Mouse (Mus musculus): ENCODE results near the gene Olfr1369-ps1. TPM values are rescaled to one million over a fixed set of nuclear protein-coding genes. Genes with fewer than 3 reads are reported as not detected.
"Not testable (repeated sequence)": the region's sequence is repeated elsewhere in the genome, so short reads cannot be mapped to it uniquely, and the experiment has no call there.

Gene Olfr1369-ps1
- total RNA-seq, 1 experiment: 0.22 TPM

DNA sequence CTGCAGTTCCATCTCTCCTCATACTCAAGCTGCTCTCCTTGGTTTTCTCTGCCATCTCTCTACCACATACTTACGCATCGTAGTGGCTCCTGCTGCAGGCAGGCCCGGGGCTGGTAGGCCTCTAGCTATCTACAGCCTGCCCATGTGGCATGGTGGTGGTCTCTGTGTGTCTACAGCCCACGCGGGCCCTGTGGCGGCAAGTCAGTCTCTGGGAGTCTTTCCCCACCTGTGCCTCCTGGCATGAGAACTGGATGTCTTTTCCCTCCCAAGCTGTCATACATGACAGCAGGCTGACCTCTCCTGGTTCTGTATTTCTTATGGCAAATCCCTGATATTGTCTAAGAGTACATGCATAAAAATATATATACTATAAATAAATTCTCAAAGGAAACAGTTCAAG lies 842 bp upstream of the Olfr1369-ps1 start:
- Histone ChIP-seq H3K27ac (ENCODE audit: insufficient read depth, low read depth, low read length, poor library complexity, severe bottlenecking) (no peak overlapping the region), H3K9me3 (ENCODE audit: control insufficient read depth, insufficient read depth, low read depth, low read length) (no peaks in the 10 kb centered on the region), H3K4me1 (ENCODE audit: control insufficient read depth in 2 of 2, insufficient read depth in 2 of 2, low read length in 2 of 2, poor library complexity in 1 of 2) (no peaks in the 10 kb centered on the region), H3K36me3 (ENCODE audit: control insufficient read depth, insufficient read depth, low read length, poor library complexity, severe bottlenecking) (no peaks in the 10 kb centered on the region), H3K4me3 (ENCODE audit: insufficient read depth in 1 of 2, low read depth in 1 of 2, low read length in 2 of 2, poor library complexity in 1 of 2, severe bottlenecking in 1 of 2) (no peak overlapping the region), H3K9ac (ENCODE audit: insufficient read depth, low read depth, low read length, poor library complexity, severe bottlenecking) (no peak overlapping the region)
- DNase-seq (ENCODE audit: low read depth, low spot score): no peak
- TF ChIP-seq MAFK (IDR thresholded peaks at IDR 0.05; ENCODE audit: insufficient read depth, low read depth, low read length): no peak
- no peak for TF ChIP-seq ZNF384 (IDR thresholded peaks at IDR 0.05; ENCODE audit: low read depth, low read length)
- TF ChIP-seq ZC3H11A (IDR thresholded peaks at IDR 0.05; ENCODE audit: borderline replicate concordance, low read depth, low read length): no peak
- no peak for TF ChIP-seq HCFC1 (IDR thresholded peaks at IDR 0.05; ENCODE audit: borderline replicate concordance, insufficient read depth, low read length)
- no peak for TF ChIP-seq CHD2 (IDR thresholded peaks at IDR 0.05; ENCODE audit: low read depth, low read length)
- in situ Hi-C loops (cut with MboI; ENCODE audit: low sequenced_read_pairs in 2 of 2, unreplicated experiment in 2 of 2): no loop called here

DNA sequence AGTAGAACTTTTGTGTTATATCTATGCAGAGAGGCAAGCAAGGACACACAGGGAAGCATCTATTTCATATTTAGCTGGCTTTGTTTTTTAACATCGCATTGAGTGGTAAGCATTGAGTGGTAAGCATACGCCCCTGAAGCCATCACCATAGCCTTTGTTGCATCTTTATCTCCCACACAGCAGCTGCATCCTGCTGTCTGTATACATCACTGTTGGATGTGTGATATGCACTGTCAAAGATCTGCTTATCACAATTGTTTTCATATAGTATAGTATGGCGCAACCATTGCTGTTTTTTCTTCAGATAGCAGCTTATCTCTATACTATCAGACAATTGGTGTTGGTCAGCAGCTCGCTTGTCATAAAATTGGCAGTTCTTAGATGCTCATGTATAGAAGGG lies 2.8 kb downstream of the Olfr1369-ps1 start:
- no peaks in the 10 kb centered on the region for H3K36me3 ChIP-seq (ENCODE audit: control insufficient read depth, insufficient read depth, low read length, poor library complexity, severe bottlenecking)
- in situ Hi-C loops (cut with MboI; ENCODE audit: low sequenced_read_pairs in 2 of 2, unreplicated experiment in 2 of 2): no loop called here
- TF ChIP-seq ZNF384 (IDR thresholded peaks at IDR 0.05; ENCODE audit: low read depth, low read length) (no peak), CHD2 (IDR thresholded peaks at IDR 0.05; ENCODE audit: low read depth, low read length) (no peak), MAFK (IDR thresholded peaks at IDR 0.05; ENCODE audit: insufficient read depth, low read depth, low read length) (no peak), HCFC1 (IDR thresholded peaks at IDR 0.05; ENCODE audit: borderline replicate concordance, insufficient read depth, low read length) (no peak), ZC3H11A (IDR thresholded peaks at IDR 0.05; ENCODE audit: borderline replicate concordance, low read depth, low read length) (no peak)

DNA sequence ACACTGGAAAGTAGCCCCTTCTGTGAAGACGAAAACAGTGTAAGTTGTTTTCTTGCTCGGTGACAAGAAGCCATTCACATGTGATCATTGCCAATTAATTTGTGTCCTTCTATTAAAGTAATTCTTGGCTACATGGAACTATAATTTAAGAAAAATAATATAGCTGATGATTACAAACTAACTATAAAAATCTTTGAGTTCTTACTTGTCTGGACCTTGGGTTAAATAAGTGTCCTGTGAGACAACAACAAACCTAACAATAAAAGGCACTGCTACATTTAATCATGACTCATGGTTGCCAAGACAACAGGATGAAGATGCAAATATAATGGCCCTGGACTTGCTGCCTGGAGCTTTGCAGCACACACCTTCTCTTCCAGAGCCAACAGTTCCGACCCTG lies 18.1 kb downstream of the Olfr1369-ps1 start, which contains the start of gene Olfr263:
Gene Olfr263, plus strand, starts transcription at position 301 of the 400 bp plus-strand sequence.
- not testable (repeated sequence) for H3K4me3 ChIP-seq (ENCODE audit: insufficient read depth in 1 of 2, low read depth in 1 of 2, low read length in 2 of 2, poor library complexity in 1 of 2, severe bottlenecking in 1 of 2); H3K9me3 ChIP-seq (ENCODE audit: control insufficient read depth, insufficient read depth, low read depth, low read length); DNase-seq (ENCODE audit: low read depth, low spot score); H3K9ac ChIP-seq (ENCODE audit: insufficient read depth, low read depth, low read length, poor library complexity, severe bottlenecking); H3K27ac ChIP-seq (ENCODE audit: insufficient read depth, low read depth, low read length, poor library complexity, severe bottlenecking); H3K36me3 ChIP-seq (ENCODE audit: control insufficient read depth, insufficient read depth, low read length, poor library complexity, severe bottlenecking); H3K4me1 ChIP-seq (ENCODE audit: control insufficient read depth in 2 of 2, insufficient read depth in 2 of 2, low read length in 2 of 2, poor library complexity in 1 of 2)
- in situ Hi-C loops (cut with MboI; ENCODE audit: low sequenced_read_pairs in 2 of 2, unreplicated experiment in 2 of 2): loop anchor here in 1 of 2 experiments (25.0 kb wide), 1 partner anchor 817 kb away; no protein-coding TSS in a partner anchor

More for the DNA sequence above, 2.8 kb downstream of the Olfr1369-ps1 start:
- no peak overlapping the region for H3K4me3 ChIP-seq (ENCODE audit: insufficient read depth in 1 of 2, low read depth in 1 of 2, low read length in 2 of 2, poor library complexity in 1 of 2, severe bottlenecking in 1 of 2)
- no peak overlapping the region for H3K27ac ChIP-seq (ENCODE audit: insufficient read depth, low read depth, low read length, poor library complexity, severe bottlenecking)
- no peaks in the 10 kb centered on the region for H3K9me3 ChIP-seq (ENCODE audit: control insufficient read depth, insufficient read depth, low read depth, low read length)
- H3K4me1 ChIP-seq (ENCODE audit: control insufficient read depth in 2 of 2, insufficient read depth in 2 of 2, low read length in 2 of 2, poor library complexity in 1 of 2): no peaks in the 10 kb centered on the region
- no peak overlapping the region for H3K9ac ChIP-seq (ENCODE audit: insufficient read depth, low read depth, low read length, poor library complexity, severe bottlenecking)
- DNase-seq (ENCODE audit: low read depth, low spot score): no peak

DNA sequence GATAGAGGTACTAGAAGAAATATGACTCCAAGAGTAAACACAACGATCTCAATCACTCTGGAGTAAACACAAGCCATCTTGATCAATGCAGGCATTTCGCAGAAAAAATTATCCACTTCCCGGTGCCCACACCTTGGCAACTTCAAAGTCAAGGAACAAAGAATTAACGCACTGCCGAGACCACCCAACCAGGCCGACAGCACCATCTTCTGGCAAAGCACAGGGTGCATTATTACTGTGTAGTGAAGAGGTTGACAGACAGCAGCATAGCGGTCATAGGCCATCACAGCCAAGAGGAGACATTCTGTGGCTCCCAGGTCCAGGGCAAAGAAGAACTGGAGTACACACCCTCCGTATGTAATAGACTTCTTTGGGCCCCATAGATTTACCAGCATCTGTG lies 31.1 kb downstream of the Olfr1369-ps1 start:
- H3K27ac ChIP-seq (ENCODE audit: insufficient read depth, low read depth, low read length, poor library complexity, severe bottlenecking): no peak overlapping the region
- DNase-seq (ENCODE audit: low read depth, low spot score): no peak
- H3K4me3 ChIP-seq (ENCODE audit: insufficient read depth in 1 of 2, low read depth in 1 of 2, low read length in 2 of 2, poor library complexity in 1 of 2, severe bottlenecking in 1 of 2): no peak overlapping the region
- no peak overlapping the region for H3K9ac ChIP-seq (ENCODE audit: insufficient read depth, low read depth, low read length, poor library complexity, severe bottlenecking)
- no peaks in the 10 kb centered on the region for H3K36me3 ChIP-seq (ENCODE audit: control insufficient read depth, insufficient read depth, low read length, poor library complexity, severe bottlenecking)
- no peaks in the 10 kb centered on the region for H3K9me3 ChIP-seq (ENCODE audit: control insufficient read depth, insufficient read depth, low read depth, low read length)
- TF ChIP-seq CHD2 (IDR thresholded peaks at IDR 0.05; ENCODE audit: low read depth, low read length) (no peak), HCFC1 (IDR thresholded peaks at IDR 0.05; ENCODE audit: borderline replicate concordance, insufficient read depth, low read length) (no peak), ZC3H11A (IDR thresholded peaks at IDR 0.05; ENCODE audit: borderline replicate concordance, low read depth, low read length) (peak; percentile 35; the same call in 1 of the 2 replicates), MAFK (IDR thresholded peaks at IDR 0.05; ENCODE audit: insufficient read depth, low read depth, low read length) (no peak), ZNF384 (IDR thresholded peaks at IDR 0.05; ENCODE audit: low read depth, low read length) (no peak)
- in situ Hi-C loops (cut with MboI; ENCODE audit: low sequenced_read_pairs in 2 of 2, unreplicated experiment in 2 of 2): loop anchor here in 1 of 2 experiments (25.0 kb wide), 1 partner anchor 830 kb away; no protein-coding TSS in a partner anchor
- H3K4me1 ChIP-seq (ENCODE audit: control insufficient read depth in 2 of 2, insufficient read depth in 2 of 2, low read length in 2 of 2, poor library complexity in 1 of 2): no peaks in the 10 kb centered on the region

DNA sequence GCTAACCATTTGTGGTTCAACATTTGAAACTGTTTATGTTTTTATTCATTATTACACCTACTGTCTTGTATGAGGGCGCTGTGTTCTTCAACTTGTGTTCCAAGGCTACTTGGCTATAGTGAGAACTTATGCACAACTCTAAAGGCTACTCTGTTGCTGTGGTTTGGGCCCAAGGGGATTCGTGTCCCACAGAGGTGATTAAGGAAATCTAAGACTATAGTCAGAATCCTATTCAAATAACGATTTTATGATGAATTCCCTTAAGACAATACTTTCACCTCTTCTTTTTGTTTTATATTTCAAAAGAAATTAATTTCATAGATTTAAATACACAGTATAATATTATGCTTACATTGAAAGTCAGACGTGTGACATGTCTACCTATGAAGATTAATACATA lies 34.5 kb downstream of the Olfr1369-ps1 start, which contains the start of gene Olfr1368:
Gene Olfr1368, minus strand, starts transcription at position 101 of the 400 bp plus-strand sequence.
- no peak within 1 kb of the TSS for H3K4me3 ChIP-seq (ENCODE audit: insufficient read depth in 1 of 2, low read depth in 1 of 2, low read length in 2 of 2, poor library complexity in 1 of 2, severe bottlenecking in 1 of 2)
- no peaks in the 10 kb centered on the region for H3K9me3 ChIP-seq (ENCODE audit: control insufficient read depth, insufficient read depth, low read depth, low read length)
- H3K27ac ChIP-seq (ENCODE audit: insufficient read depth, low read depth, low read length, poor library complexity, severe bottlenecking): no peak within 1 kb of the TSS
- no peak for TF ChIP-seq ZC3H11A (IDR thresholded peaks at IDR 0.05; ENCODE audit: borderline replicate concordance, low read depth, low read length)
- TF ChIP-seq HCFC1 (IDR thresholded peaks at IDR 0.05; ENCODE audit: borderline replicate concordance, insufficient read depth, low read length): no peak
- TF ChIP-seq ZNF384 (IDR thresholded peaks at IDR 0.05; ENCODE audit: low read depth, low read length): no peak
- TF ChIP-seq CHD2 (IDR thresholded peaks at IDR 0.05; ENCODE audit: low read depth, low read length): no peak
- no peak for TF ChIP-seq MAFK (IDR thresholded peaks at IDR 0.05; ENCODE audit: insufficient read depth, low read depth, low read length)
- H3K36me3 ChIP-seq (ENCODE audit: control insufficient read depth, insufficient read depth, low read length, poor library complexity, severe bottlenecking): no peaks in the 10 kb centered on the region
- in situ Hi-C loops (cut with MboI; ENCODE audit: low sequenced_read_pairs in 2 of 2, unreplicated experiment in 2 of 2): loop anchor here in 1 of 2 experiments (25.0 kb wide), 1 partner anchor 833 kb away; no protein-coding TSS in a partner anchor
- no peak for DNase-seq (ENCODE audit: low read depth, low spot score)
- H3K4me1 ChIP-seq (ENCODE audit: control insufficient read depth in 2 of 2, insufficient read depth in 2 of 2, low read length in 2 of 2, poor library complexity in 1 of 2): no peaks in the 10 kb centered on the region
- H3K9ac ChIP-seq (ENCODE audit: insufficient read depth, low read depth, low read length, poor library complexity, severe bottlenecking): no peak within 1 kb of the TSS

Data from ES-E14 (cell line).